Mouse (Mus musculus): ENCODE measurements at regions not wholly inside any gene's neighbourhood (a gene's known extent, or its start where the extent isn't known, plus 50 kb on each side); places are given as distances from the start of the nearest gene placed in this dataset.

DNA sequence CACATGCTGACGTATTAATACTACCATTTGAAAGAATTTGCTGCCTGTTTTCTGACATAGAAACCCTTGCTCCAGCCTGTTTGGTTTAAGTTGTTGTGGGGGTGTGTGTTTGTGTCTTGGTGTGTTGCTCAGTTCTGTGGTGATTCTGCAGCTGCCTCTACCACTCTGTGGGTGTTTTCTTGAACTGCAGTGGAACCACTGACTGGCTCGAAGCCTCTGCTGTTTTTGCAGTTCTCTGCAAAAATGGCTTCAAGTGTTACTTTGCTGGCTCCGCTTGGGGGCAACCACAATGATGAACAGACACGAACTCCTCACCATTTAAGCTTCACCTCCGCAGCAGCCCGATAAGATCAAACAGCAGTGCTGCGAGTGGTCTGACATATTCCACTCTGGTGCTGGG, 274.6 kb downstream of the Ets1 start:
- DNase-seq, result no peak

DNA sequence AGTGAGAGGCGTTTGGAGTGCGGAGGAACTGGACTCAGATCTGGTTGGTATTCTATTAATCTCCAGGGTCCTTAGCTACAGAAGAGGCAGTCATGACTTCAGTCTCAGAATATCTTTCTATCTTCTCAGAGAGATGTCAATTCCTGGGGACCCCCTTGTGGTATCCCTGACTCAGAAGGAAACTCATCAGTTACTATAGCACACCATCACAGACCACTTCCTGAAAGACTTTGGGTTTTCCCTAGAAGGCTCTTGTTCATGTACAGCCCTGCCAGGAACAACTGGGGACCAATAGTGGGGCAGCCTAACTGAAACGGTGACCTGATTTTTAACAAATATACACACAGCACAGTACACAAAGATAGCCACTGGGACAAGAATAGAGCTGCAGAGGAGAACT, 279.6 kb downstream of the Ets1 start:
- DNase-seq, result no peak

DNA sequence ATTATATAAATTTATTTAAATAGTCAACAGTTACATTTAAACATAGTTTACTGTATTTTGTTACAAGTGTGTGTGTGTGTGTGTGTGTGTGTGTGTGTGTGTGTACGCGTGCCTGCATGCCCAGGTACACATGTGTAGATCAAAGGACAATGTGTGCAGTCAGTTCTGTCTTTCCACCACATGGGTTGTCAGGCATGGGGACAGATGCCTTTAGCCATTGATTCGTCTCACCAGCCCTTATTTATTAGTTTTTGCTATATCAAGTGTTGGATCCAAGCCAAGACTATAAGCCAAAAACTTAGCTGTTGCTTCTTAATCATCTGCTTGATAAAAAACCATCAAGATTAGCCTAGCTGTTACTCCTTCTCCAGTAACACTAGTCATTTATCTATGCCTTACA, 280.7 kb downstream of the Ets1 start:
- no peak for DNase-seq

- DNase-seq, result no peak
Measured at GRCm38 (mm10) chr9:32923925-32924324, 287.9 kb downstream of the Ets1 start.

DNA sequence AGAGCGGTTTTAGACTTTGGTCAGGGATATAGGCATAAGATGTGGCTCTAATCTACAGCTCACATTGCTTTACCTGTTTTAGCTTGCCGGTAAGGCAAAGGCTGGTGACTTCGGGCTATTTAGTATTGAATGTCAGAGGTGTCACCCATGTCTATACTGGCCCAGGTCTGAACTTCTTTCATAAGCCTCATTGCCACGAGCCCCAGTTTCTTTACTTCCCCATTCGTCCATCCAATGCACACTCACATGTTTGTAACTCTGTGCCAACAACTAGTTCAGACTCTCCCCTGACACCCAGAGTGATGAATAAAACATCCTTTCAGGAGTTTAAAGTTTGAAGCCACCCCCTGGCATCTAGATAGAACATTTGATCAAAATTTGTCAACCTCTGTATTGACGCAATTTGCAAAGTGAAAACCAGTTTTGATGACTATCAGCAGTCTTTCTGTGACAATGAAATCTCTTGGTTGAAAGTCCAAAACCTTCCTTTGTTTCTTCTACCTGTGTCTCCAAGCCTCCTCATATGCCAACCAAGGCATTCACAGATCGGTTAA, 288.4 kb downstream of the Ets1 start:
- no peak for DNase-seq

- DNase-seq, result no peak
Measured at GRCm38 (mm10) chr9:32925036-32925435, 289.0 kb downstream of the Ets1 start.

- no peak for DNase-seq
Measured at GRCm38 (mm10) chr9:32925720-32926595, 289.9 kb downstream of the Ets1 start.

GRCm38 (mm10) chr9:32927656-32928055, 291.6 kb downstream of the Ets1 start:
- DNase-seq, result no peak

- DNase-seq, result no peak
Measured at GRCm38 (mm10) chr9:32928289-32929000, 292.4 kb downstream of the Ets1 start.

- DNase-seq, result no peak
Measured at GRCm38 (mm10) chr9:32929331-32929730, 293.3 kb downstream of the Ets1 start.

GRCm38 (mm10) chr9:32929826-32930225, 293.8 kb downstream of the Ets1 start:
- DNase-seq, result no peak

GRCm38 (mm10) chr9:32931266-32932005, 295.4 kb downstream of the Ets1 start:
- no peak for DNase-seq

- peak; percentile 63 for DNase-seq
Measured at GRCm38 (mm10) chr9:32933237-32934071, 297.4 kb downstream of the Ets1 start.

DNA sequence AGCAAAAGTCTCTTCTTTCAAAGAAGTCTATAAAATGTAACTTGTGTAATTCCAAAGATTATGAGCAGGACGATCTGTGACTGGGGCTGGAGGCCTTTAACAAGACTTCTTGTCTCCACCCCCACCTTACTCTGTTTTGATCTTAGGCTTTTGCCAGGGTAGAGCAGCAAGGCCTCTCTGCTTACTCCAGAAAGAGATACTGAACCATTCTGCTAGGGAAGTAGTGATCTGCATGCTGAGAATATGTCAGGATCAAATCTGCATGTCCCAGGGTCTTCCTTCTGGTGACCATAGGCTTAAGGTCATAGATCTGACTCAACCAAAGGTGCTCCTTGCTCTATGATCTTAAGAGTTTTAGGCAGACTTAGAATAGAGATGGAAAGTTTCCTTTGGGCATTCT, 298.4 kb downstream of the Ets1 start:
- DNase-seq, result no peak

- DNase-seq, result no peak
Measured at GRCm38 (mm10) chr9:32936462-32936861, 300.4 kb downstream of the Ets1 start.

- peak; percentile 14 for DNase-seq
Measured at GRCm38 (mm10) chr9:32937391-32937790, 301.4 kb downstream of the Ets1 start.

GRCm38 (mm10) chr9:32938857-32939256, 302.8 kb downstream of the Ets1 start:
- DNase-seq, result no peak

DNA sequence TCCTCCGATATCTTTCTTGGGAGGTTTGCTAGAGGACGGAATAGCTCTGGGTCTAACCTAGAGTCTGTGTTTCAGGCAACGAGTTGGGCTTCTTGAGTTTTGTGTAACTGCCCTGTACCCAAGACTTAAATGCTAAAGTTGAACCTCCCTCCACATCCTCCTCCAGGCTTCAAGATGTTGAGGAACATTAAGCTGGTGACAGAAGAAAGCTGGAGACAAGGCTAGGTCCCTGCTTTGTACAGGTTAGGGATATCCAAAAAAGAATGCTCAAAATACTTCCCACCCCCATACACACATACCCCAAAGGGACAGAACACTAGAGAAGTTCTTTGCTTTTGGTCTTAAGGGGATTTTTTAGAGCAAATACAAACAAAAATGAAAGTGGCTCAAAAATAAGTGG, 303.6 kb downstream of the Ets1 start:
- DNase-seq, result no peak

- DNase-seq, result peak; percentile 90
Measured at GRCm38 (mm10) chr9:32940111-32940813, 304.2 kb downstream of the Ets1 start.

DNA sequence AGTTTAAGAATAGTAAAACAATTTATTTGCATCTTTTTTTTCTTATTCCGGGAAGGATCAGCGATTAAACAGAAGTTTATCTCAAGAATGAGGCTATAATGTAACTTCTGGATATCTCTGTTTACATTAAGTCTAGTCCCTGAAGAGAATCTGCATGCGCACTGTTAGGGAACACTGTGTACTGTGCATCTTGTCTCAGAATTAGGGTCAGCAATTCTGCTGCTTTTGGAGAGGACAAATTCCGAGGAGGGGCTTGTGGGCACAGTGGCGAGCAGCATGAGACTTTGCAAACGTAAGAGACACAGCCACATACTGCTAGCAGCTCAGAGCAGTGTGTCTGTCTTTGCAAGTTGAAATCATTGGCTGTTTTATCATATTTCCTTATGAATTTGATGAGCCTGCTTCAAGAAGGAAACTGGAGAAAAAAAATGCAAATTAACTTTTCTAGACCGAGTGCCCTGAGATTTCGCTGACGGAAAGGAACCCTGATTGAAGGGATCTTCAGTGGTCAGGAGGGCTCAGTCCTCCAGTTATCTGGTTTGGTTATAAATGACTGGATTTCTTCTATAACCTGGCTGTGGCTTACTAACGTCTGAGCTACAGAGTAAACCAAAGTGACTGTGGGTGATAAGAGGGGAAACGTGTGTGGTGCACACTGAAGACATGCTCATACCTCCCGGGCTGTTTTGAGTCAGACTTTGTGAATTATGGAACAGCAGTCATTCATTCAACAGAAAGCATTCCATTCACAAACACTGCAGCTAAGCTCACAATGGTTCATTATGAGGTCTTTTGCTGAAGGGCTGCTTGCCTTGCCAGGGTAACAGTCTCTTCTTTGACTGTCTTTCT, 305.1 kb downstream of the Ets1 start:
- DNase-seq, result peak; percentile 19

- no peak for DNase-seq
Measured at GRCm38 (mm10) chr9:32941768-32942030, 305.7 kb downstream of the Ets1 start.
